Mouse (Mus musculus) ES-Bruce4 (cell line): Measurements from ENCODE around the gene Churc1. TPM values are rescaled to one million over a fixed set of nuclear protein-coding genes. Genes with fewer than 3 reads are reported as not detected.

Source experiments
- H3K27ac ChIP-seq: 2 replicates; pipeline ENCODE4 v1.5.1; 2012; ENCODE audit warnings: low read length, inconsistent platforms; ENCODE audit not compliant: insufficient read depth
- H3K27me3 ChIP-seq: 2 replicates; pipeline ENCODE4 v1.6.1; 2012; ENCODE audit warnings: mild to moderate bottlenecking, low read length, inconsistent platforms; ENCODE audit not compliant: control insufficient read depth, poor library complexity, insufficient read depth, severe bottlenecking
- H3K36me3 ChIP-seq: 2 replicates; pipeline ENCODE4 v1.6.1; 2012; ENCODE audit warnings: inconsistent platforms, mild to moderate bottlenecking, low read length, moderate library complexity; ENCODE audit not compliant: control insufficient read depth, poor library complexity, insufficient read depth, severe bottlenecking
- H3K4me1 ChIP-seq: one replicate; pipeline ENCODE4 v1.8.1; 2011; ENCODE audit warnings: low read length; ENCODE audit not compliant: control insufficient read depth, insufficient read depth
- H3K4me3 ChIP-seq: 2 replicates; pipeline ENCODE4 v1.5.1; 2011; ENCODE audit warnings: low read depth, mild to moderate bottlenecking, low read length
- H3K9ac ChIP-seq: 2 replicates; pipeline ENCODE4 v1.6.1; 2012; ENCODE audit warnings: low read depth, mild to moderate bottlenecking, inconsistent platforms; ENCODE audit not compliant: poor library complexity, severe bottlenecking
- H3K9me3 ChIP-seq: replicated peaks from 2 replicates; pipeline ENCODE4 v1.6.1; 2012; ENCODE audit warnings: mild to moderate bottlenecking, low read length, inconsistent platforms; ENCODE audit not compliant: control insufficient read depth, poor library complexity, insufficient read depth, severe bottlenecking
- CTCF ChIP-seq: IDR thresholded peaks from one replicate; pipeline ENCODE4 v1.8.1; 2011; ENCODE audit warnings: low read depth, low read length
- EP300 ChIP-seq: IDR thresholded peaks from 2 replicates; pipeline ENCODE4 v1.6.1; 2011; ENCODE audit warnings: low read depth, low read length; ENCODE audit not compliant: insufficient read depth
- POLR2A ChIP-seq: IDR thresholded peaks from one replicate; pipeline ENCODE4 v1.8.1; 2011; ENCODE audit warnings: low read length; ENCODE audit not compliant: insufficient read depth
- polyA plus RNA-seq: library from polyadenylated mRNA; stranded (reverse); fragments of >200 nt; gene quantifications from 2 replicates; pipeline ENCODE4 v1.2.4, GENCODE M21; 2011; ENCODE audit warnings: low read depth; ENCODE audit not compliant: missing spikeins, insufficient read depth, insufficient read length

Churc1 gene
- polyA plus RNA-seq, 1 experiment = 30.7 TPM

DNA sequence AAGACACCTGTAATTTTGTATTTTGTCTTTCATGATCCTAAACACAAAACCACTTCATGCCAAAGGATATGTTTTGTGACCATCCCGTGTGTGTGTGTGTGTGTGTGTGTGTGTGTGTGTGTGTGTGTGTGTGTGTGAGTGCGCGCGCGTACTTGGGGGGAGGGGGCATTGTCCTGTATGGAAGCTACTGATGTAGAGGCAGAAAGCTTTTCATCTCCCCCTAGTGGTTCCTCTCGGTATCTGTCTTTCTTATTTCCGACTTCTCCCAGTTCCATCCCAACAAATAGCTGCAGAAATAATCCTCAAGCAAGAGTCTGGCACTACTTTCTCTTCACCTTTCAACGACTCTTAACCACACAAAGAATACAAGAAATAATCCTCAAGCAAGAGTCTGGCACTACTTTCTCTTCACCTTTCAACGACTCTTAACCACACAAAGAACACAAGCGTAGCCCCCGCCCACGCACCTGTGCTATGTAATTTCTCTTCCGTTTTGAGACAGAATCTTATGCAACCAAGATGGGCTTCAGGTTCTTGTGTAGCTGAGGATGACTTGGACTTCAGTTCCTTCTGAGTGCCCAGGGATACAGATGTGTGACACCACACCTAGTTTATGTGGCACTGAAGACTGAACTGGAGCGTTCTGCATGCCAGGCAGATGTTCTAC is 12.6 kb upstream of the Churc1 start:
- TF ChIP-seq EP300 (no peak), CTCF (peak; percentile 44)
- Histone ChIP-seq H3K36me3 (no peaks in the 10 kb centered on the region), H3K9me3 (peaks cover 6% of the 10 kb centered on the region; the same call in 1 of the 2 replicates), H3K27ac (no peak overlapping the region), H3K4me3 (no peak overlapping the region), H3K9ac (no peak overlapping the region), H3K4me1 (no peaks in the 10 kb centered on the region), H3K27me3 (no peaks in the 10 kb centered on the region)

DNA sequence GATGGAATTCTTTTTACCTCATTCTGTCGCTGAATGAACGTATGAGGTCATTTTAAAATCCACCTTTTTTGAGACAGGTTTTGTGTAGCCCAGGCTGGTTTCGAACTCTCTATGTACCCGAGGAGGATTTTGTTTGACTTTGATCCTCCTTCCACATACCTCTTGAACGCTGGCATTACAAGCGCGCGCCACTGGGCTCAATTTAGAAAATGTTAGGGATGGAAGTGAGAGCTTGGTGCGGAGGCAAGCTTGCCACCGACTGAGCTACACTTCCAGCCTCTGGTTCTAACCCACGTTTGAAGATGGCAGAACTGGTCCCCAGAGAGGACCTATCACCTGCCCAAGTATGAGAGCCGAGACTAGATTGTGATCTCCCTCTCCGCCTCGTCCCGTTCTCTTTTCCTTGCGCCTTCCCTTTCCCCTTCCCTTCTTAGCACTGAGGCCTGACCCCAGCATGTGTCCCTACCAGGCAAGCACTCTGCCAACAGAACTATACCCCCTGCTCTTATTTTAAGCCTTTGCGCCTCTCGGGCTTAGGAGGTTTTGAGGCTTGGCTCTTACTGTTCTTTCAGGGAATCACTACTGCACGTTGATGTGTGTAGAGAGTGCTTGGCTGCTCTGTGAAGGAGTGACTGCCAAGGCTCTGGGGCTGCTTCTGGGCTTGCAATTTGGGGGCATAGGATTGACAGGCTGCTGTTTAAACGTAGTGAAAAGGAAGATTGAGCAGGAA is 728 bp downstream of the Churc1 start:
- H3K36me3 ChIP-seq = no peaks in the 10 kb centered on the region
- peak overlapping the region; percentile 83 for H3K4me3 ChIP-seq
- H3K9me3 ChIP-seq = no peaks in the 10 kb centered on the region
- no peak overlapping the region for H3K27ac ChIP-seq
- no peak for TF ChIP-seq POLR2A
- TF ChIP-seq EP300 = no peak
- no peak for TF ChIP-seq CTCF
- no peaks in the 10 kb centered on the region for H3K4me1 ChIP-seq
- H3K9ac ChIP-seq = peak overlapping the region; percentile 35
- no peaks in the 10 kb centered on the region for H3K27me3 ChIP-seq

- no peaks in the 10 kb centered on the region for H3K9me3 ChIP-seq
- H3K4me3 ChIP-seq = no peak overlapping the region
- H3K27ac ChIP-seq = no peak overlapping the region
- no peak for TF ChIP-seq EP300
- TF ChIP-seq POLR2A = no peak
- no peak for TF ChIP-seq CTCF
- H3K4me1 ChIP-seq = no peaks in the 10 kb centered on the region
- no peaks in the 10 kb centered on the region for H3K27me3 ChIP-seq
- no peaks in the 10 kb centered on the region for H3K36me3 ChIP-seq
- H3K9ac ChIP-seq = no peak overlapping the region
These were observed 5.6 kb downstream of the Churc1 start for GRCm38 (mm10) chr12:76770841-76771500.

- Histone ChIP-seq H3K4me1 (no peaks in the 10 kb centered on the region), H3K9me3 (no peaks in the 10 kb centered on the region), H3K27ac (no peak overlapping the region), H3K27me3 (no peaks in the 10 kb centered on the region), H3K9ac (no peak overlapping the region), H3K4me3 (no peak overlapping the region), H3K36me3 (no peaks in the 10 kb centered on the region)
- no peak for TF ChIP-seq CTCF
- TF ChIP-seq POLR2A = no peak
- TF ChIP-seq EP300 = no peak
These were observed 6.2 kb downstream of the Churc1 start for GRCm38 (mm10) chr12:76771540-76771939.

GRCm38 (mm10) chr12:76774652-76775051 is 9.3 kb downstream of the Churc1 start:
- Histone ChIP-seq H3K4me3 (no peak overlapping the region), H3K27ac (no peak overlapping the region), H3K4me1 (no peaks in the 10 kb centered on the region), H3K36me3 (no peaks in the 10 kb centered on the region), H3K9me3 (no peaks in the 10 kb centered on the region), H3K9ac (no peak overlapping the region), H3K27me3 (no peaks in the 10 kb centered on the region)
- no peak for TF ChIP-seq POLR2A
- TF ChIP-seq EP300 = no peak
- TF ChIP-seq CTCF = no peak

- TF ChIP-seq EP300 (no peak), POLR2A (no peak), CTCF (no peak)
- Histone ChIP-seq H3K4me1 (no peaks in the 10 kb centered on the region), H3K9me3 (no peaks in the 10 kb centered on the region), H3K36me3 (no peaks in the 10 kb centered on the region), H3K4me3 (no peak overlapping the region), H3K9ac (no peak overlapping the region), H3K27ac (no peak overlapping the region), H3K27me3 (no peaks in the 10 kb centered on the region)
These were observed 9.8 kb downstream of the Churc1 start for GRCm38 (mm10) chr12:76775132-76775531.
